Mouse (Mus musculus) heart, postnatal 0 days (tissue): ENCODE results near the gene Tiparp. TPM values are rescaled to one million over a fixed set of nuclear protein-coding genes. Genes with fewer than 3 reads are reported as not detected.

ENCODE experiments used
- ATAC-seq: fragments of 200-750 bp; cut with Nextera tagmentation; 2 replicates; pipeline ENCODE4 v1.8.0; 2017; ENCODE audit warnings: low read depth, moderate number of reproducible peaks, moderate library complexity; ENCODE audit not compliant: insufficient read depth
- DNase-seq: peaks from one replicate; pipeline ENCODE4 v3.0.0-alpha.2; 2016; ENCODE audit warnings: low spot score
- H3K27ac ChIP-seq: fragments of 300-500 bp; sonication (generic); 2 replicates; pipeline ENCODE4 v1.5.1; 2014; ENCODE audit warnings: low read depth, mild to moderate bottlenecking
- H3K27me3 ChIP-seq: fragments of 300-500 bp; sonication (generic); 2 replicates; pipeline ENCODE4 v1.6.1; 2014; ENCODE audit warnings: low read length, mixed read lengths; ENCODE audit not compliant: control insufficient read depth, insufficient read depth
- H3K36me3 ChIP-seq: fragments of 300-500 bp; sonication (generic); replicated peaks from 2 replicates; pipeline ENCODE4 v1.6.1; 2014; ENCODE audit warnings: low read length, mixed read lengths; ENCODE audit not compliant: control insufficient read depth, insufficient read depth
- H3K4me1 ChIP-seq: fragments of 300-500 bp; sonication (generic); 2 replicates; pipeline ENCODE4 v1.6.1; 2014; ENCODE audit warnings: antibody characterized with exemption; ENCODE audit not compliant: control insufficient read depth, insufficient read depth
- H3K4me2 ChIP-seq: fragments of 300-500 bp; sonication (generic); 2 replicates; pipeline ENCODE4 v1.6.1; 2014; ENCODE audit warnings: low read depth, mild to moderate bottlenecking, low read length, moderate library complexity
- H3K4me3 ChIP-seq: fragments of 300-500 bp; sonication (generic); 2 replicates; pipeline ENCODE4 v1.5.1; 2014; ENCODE audit warnings: low read depth, low read length
- H3K9ac ChIP-seq: fragments of 300-500 bp; sonication (generic); replicated peaks from 2 replicates; pipeline ENCODE4 v1.6.1; 2014; ENCODE audit warnings: low read depth, low read length, mixed read lengths
- H3K9me3 ChIP-seq: fragments of 300-500 bp; sonication (generic); replicated peaks from 2 replicates; pipeline ENCODE4 v1.6.1; 2016; ENCODE audit warnings: low read length; ENCODE audit not compliant: control insufficient read depth
- CTCF ChIP-seq: IDR thresholded peaks from 2 replicates; pipeline ENCODE4 v1.5.1; 2016; ENCODE audit warnings: antibody characterized with exemption, control low read depth, low read depth
- EP300 ChIP-seq: IDR thresholded peaks from 2 replicates; pipeline ENCODE4 v1.6.1; 2016; ENCODE audit warnings: antibody characterized with exemption, low read depth
- WGBS: fragments of 180-500 bp; shearing (Covaris S2); extraction: QIAGEN DNeasy Blood & Tissue Kit; methylation state at CpG from one replicate; pipeline ENCODE4 v1.1.7; 2014; 5-methylcytosine and 5-hydroxymethylcytosine counted together
- polyA plus RNA-seq: library from polyadenylated mRNA; unstranded; fragments of >200 nt; fragmentation: Nextera tagmentation; extraction: Ambion mirVana; gene quantifications from 2 replicates; pipeline ENCODE4 v1.2.1, GENCODE M21; 2015
- total RNA-seq: library from RNA; depleted of rRNA; stranded (reverse); fragments of >200 nt; gene quantifications from 2 replicates; pipeline ENCODE4 v1.2.3, GENCODE M21; 2014; ENCODE audit warnings: low replicate concordance; rRNA removed

Tiparp gene
- total and polyA plus RNA-seq, 2 experiments from 2014 or later, result 14.2 to 21.8 TPM

- no peaks in the 10 kb centered on the region for H3K9me3 ChIP-seq
- H3K4me3 ChIP-seq, result no peak overlapping the region
- 79% methylated on average over 3 of the region's 3 CpGs for WGBS
- no peak overlapping the region for H3K9ac ChIP-seq
- H3K4me2 ChIP-seq, result no peak overlapping the region
- no peaks in the 10 kb centered on the region for H3K27me3 ChIP-seq
- ATAC-seq (no peak), DNase-seq (no peak)
- H3K4me1 ChIP-seq, result no peaks in the 10 kb centered on the region
- no peak for TF ChIP-seq CTCF
- TF ChIP-seq EP300, result no peak
- no peak overlapping the region for H3K27ac ChIP-seq
- H3K36me3 ChIP-seq, result no peaks in the 10 kb centered on the region
Observed at GRCm38 (mm10) chr3:65595196-65595595, 67.0 kb downstream of the Tiparp start.

GRCm38 (mm10) chr3:65598071-65598830, 70.0 kb downstream of the Tiparp start:
- H3K4me2 ChIP-seq, result no peak overlapping the region
- H3K9me3 ChIP-seq, result no peaks in the 10 kb centered on the region
- no peak for TF ChIP-seq CTCF
- TF ChIP-seq EP300, result no peak
- no peaks in the 10 kb centered on the region for H3K27me3 ChIP-seq
- no peak overlapping the region for H3K27ac ChIP-seq
- no peak for DNase-seq
- H3K4me1 ChIP-seq, result no peaks in the 10 kb centered on the region
- WGBS, result 68% methylated on average over 7 of the region's 7 CpGs
- H3K4me3 ChIP-seq, result no peak overlapping the region
- H3K9ac ChIP-seq, result no peak overlapping the region
- no peak for ATAC-seq
- H3K36me3 ChIP-seq, result no peaks in the 10 kb centered on the region

DNA sequence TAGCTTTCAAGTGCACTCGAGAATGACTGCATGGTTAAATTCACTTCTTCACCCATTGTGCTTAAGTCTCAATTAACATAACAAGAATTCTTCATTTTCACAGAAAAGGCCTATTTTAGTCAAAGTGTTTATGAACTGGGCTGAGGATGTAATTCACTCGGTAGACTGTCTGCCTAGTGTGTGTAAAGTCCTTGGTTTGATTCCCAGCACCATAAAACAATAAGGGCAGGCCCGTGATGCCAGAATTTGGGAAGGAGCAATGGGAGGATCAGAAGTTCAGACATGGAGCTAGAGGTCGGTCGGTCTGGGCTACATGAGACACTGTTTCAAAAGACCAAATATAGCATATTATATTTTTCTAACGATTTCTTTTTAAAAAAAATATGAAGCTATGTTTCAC, 70.9 kb downstream of the Tiparp start:
- ATAC-seq, result no peak
- no peak for DNase-seq
- Histone ChIP-seq H3K4me2 (no peak overlapping the region), H3K9ac (no peak overlapping the region), H3K27ac (no peak overlapping the region), H3K4me3 (no peak overlapping the region), H3K9me3 (no peaks in the 10 kb centered on the region), H3K36me3 (no peaks in the 10 kb centered on the region), H3K27me3 (no peaks in the 10 kb centered on the region), H3K4me1 (no peaks in the 10 kb centered on the region)
- TF ChIP-seq EP300, result no peak
- TF ChIP-seq CTCF, result no peak
- 87% methylated on average over 6 of the region's 6 CpGs for WGBS

- H3K4me3 ChIP-seq, result no peak overlapping the region
- no peaks in the 10 kb centered on the region for H3K4me1 ChIP-seq
- no peaks in the 10 kb centered on the region for H3K27me3 ChIP-seq
- H3K27ac ChIP-seq, result no peak overlapping the region
- no peaks in the 10 kb centered on the region for H3K36me3 ChIP-seq
- H3K9me3 ChIP-seq, result no peaks in the 10 kb centered on the region
- whole genome bisulfite sequencing, result 66% methylated on average over 8 of the region's 8 CpGs
- H3K4me2 ChIP-seq, result no peak overlapping the region
- TF ChIP-seq EP300 (no peak), CTCF (no peak)
- ATAC-seq (no peak), DNase-seq (no peak)
- no peak overlapping the region for H3K9ac ChIP-seq
Observed at GRCm38 (mm10) chr3:65601291-65602050, 73.3 kb downstream of the Tiparp start.

GRCm38 (mm10) chr3:65603392-65604055, 75.3 kb downstream of the Tiparp start:
- TF ChIP-seq EP300 (no peak), CTCF (no peak)
- DNase-seq, result peak; percentile 40
- Histone ChIP-seq H3K9ac (no peak overlapping the region), H3K27me3 (no peaks in the 10 kb centered on the region), H3K9me3 (no peaks in the 10 kb centered on the region), H3K4me2 (no peak overlapping the region), H3K4me3 (no peak overlapping the region), H3K27ac (no peak overlapping the region), H3K36me3 (no peaks in the 10 kb centered on the region), H3K4me1 (no peaks in the 10 kb centered on the region)
- 32% methylated on average over 4 of the region's 4 CpGs for WGBS
- ATAC-seq, result peak; percentile 60; the same call in 1 of the 2 replicates

Other genes with a start within 250 kb of the Tiparp start
- 136 and 146 TPM in 2 replicates for gene Ssr3, start 135.8 kb upstream of the Tiparp start, total RNA-seq
- gene Ssr3, start 135.8 kb upstream of the Tiparp start, polyA plus RNA-seq, result 140 and 141 TPM in 2 replicates
- 2.2 and 9.1 TPM in 2 replicates for gene Lekr1, start 137.8 kb downstream of the Tiparp start, total RNA-seq
- gene Lekr1, start 137.8 kb downstream of the Tiparp start, polyA plus RNA-seq, result 5.4 and 5.6 TPM in 2 replicates